Mouse (Mus musculus) liver, adult 2 months (tissue): ENCODE measurements around the gene Pigf.

Experiments used
- CTCF ChIP-seq: fragments of 200-500 bp; IDR thresholded peaks from 2 replicates; pipeline ENCODE4 v1.5.1; 2011; ENCODE audit warnings: low read depth, low read length, control low read depth
- POLR2A ChIP-seq: fragments of 200-500 bp; IDR thresholded peaks from 2 replicates; pipeline ENCODE4 v1.6.1; 2011; ENCODE audit warnings: low read length, control low read depth; ENCODE audit not compliant: insufficient read depth; ENCODE audit errors: extremely low read depth

DNA sequence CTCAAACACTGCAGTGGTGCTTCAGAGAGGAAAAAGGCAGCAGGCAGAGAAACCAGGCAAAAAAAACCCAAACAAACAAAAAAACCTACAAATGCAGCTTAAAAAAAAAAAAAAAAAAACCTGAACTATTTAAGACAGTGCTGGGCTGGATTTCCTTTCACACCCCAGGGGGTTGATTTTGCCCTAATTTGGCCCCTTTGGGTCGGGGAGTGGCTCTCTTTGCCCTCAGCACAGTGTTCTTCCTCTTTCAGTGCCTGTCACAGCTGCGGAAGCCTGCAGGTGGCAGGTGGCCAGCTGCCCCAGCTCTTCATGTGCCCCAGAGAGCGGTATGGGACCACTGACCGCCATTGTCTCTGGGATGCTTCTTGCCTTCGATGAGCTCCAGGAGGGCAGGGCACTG, 55.6 kb downstream of the Pigf start:
- TF ChIP-seq CTCF (no peak), POLR2A (no peak)
